In the genomic region with DNA sequence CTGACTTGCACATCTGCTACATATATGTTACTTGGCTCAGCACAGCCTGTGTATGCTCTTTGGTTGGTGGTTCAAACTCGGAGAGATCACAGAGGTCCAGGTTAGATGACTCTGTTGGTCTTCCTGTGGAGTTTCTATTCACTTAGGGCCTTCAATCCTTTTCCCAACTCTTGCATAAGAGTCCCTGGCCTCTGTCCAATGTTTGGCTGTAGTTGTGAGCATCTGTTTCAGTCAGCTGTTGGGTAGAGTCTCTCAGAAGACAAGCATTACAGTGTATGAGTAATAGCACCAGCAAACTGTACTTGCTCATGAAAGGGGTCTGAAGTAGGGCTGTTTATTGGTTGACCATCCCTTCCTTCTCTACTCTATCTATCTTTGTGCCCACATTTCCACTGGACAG, we compare ENCODE assay signal across 11 mouse cellular contexts.
DNase-seq lines count a peak whose midpoint lies in the region; ATAC-seq and TF ChIP-seq lines count a peak whose summit lies in the region.
"Had no signal": no experiment of that assay in that cellular context is flagged by ENCODE, and none has a peak within 500 bp of the region (broad histone marks: within the 10 kb centered on the region; RNA-seq: fewer than 3 reads in every experiment).

No protein-coding gene starts in this region.

- H3K4me2 ChIP-seq in kidney, embryonic 16.5 days (replicated peaks; ENCODE audit: low read depth, low read length), result no peak overlapping the region
- H3K4me2 ChIP-seq in midbrain, embryonic 14.5 days (ENCODE audit: low read length), result no peak overlapping the region
- H3K4me2 ChIP-seq: heart, embryonic 13.5 days; limb, embryonic 12.5 days; neural tube, embryonic 13.5 days had no signal

- no peaks in the 10 kb centered on the region for H3K4me1 ChIP-seq in kidney, adult 2 months (ENCODE audit: control insufficient read depth, insufficient read depth, low read length)
- no peaks in the 10 kb centered on the region for H3K4me1 ChIP-seq in kidney, embryonic 16.5 days (ENCODE audit: insufficient read depth, low read length)
- H3K4me1 ChIP-seq in midbrain, embryonic 14.5 days (ENCODE audit: control insufficient read depth, insufficient read depth, low read length), result no peaks in the 10 kb centered on the region
- H3K4me1 ChIP-seq: heart, embryonic 13.5 days; limb, embryonic 12.5 days; neural tube, embryonic 13.5 days had no signal

- no peak overlapping the region for H3K4me3 ChIP-seq in kidney, adult 2 months (ENCODE audit: insufficient read depth, low read depth, low read length)
- no peak overlapping the region for H3K4me3 ChIP-seq in kidney, embryonic 16.5 days (ENCODE audit: low read length)
- H3K4me3 ChIP-seq in midbrain, embryonic 14.5 days (replicated peaks; ENCODE audit: low read depth, low read length), result no peak overlapping the region
- H3K4me3 ChIP-seq: heart, embryonic 13.5 days; limb, embryonic 12.5 days; neural tube, embryonic 13.5 days had no signal

- intact Hi-C loops in heart, postnatal 10 days (cut with DNase I), result no loop called here

- no peaks in the 10 kb centered on the region for H3K27me3 ChIP-seq in kidney, adult 2 months (replicated peaks; ENCODE audit: control insufficient read depth, insufficient read depth, low read length)
- no peaks in the 10 kb centered on the region for H3K27me3 ChIP-seq in kidney, embryonic 16.5 days (ENCODE audit: insufficient read depth, low read length)
- H3K27me3 ChIP-seq in midbrain, embryonic 14.5 days (ENCODE audit: control insufficient read depth, insufficient read depth, low read length), result no peaks in the 10 kb centered on the region
- H3K27me3 ChIP-seq: heart, embryonic 13.5 days; limb, embryonic 12.5 days; neural tube, embryonic 13.5 days had no signal

- H3K36me3 ChIP-seq in kidney, adult 2 months (ENCODE audit: control insufficient read depth, insufficient read depth, low read length), result no peaks in the 10 kb centered on the region
- no peaks in the 10 kb centered on the region for H3K36me3 ChIP-seq in kidney, embryonic 16.5 days (ENCODE audit: insufficient read depth, low read length)
- H3K36me3 ChIP-seq in midbrain, embryonic 14.5 days (ENCODE audit: control insufficient read depth, insufficient read depth, low read length), result no peaks in the 10 kb centered on the region
- H3K36me3 ChIP-seq: heart, embryonic 13.5 days; limb, embryonic 12.5 days; neural tube, embryonic 13.5 days had no signal

- ATAC-seq in kidney, embryonic 16.5 days (ENCODE audit: low FRiP score, low TSS enrichment), result no peak
- ATAC-seq in midbrain, embryonic 14.5 days (ENCODE audit: low FRiP score, low TSS enrichment), result no peak

- no peak overlapping the region for H3K9ac ChIP-seq in kidney, embryonic 16.5 days (replicated peaks; ENCODE audit: low read length)
- no peak overlapping the region for H3K9ac ChIP-seq in midbrain, embryonic 14.5 days (replicated peaks; ENCODE audit: low read length)
- H3K9ac ChIP-seq: heart, embryonic 13.5 days; limb, embryonic 12.5 days; neural tube, embryonic 13.5 days had no signal

- TF ChIP-seq CTCF in kidney, adult 2 months (conservative IDR thresholded peaks at IDR 0.05; ENCODE audit: insufficient read depth, insufficient read length, low read depth, low read length), result no peak

- no peaks in the 10 kb centered on the region for H3K9me3 ChIP-seq in kidney, embryonic 16.5 days (ENCODE audit: low read length)
- no peaks in the 10 kb centered on the region for H3K9me3 ChIP-seq in midbrain, embryonic 14.5 days (ENCODE audit: control insufficient read depth, low read length)
- H3K9me3 ChIP-seq: heart, embryonic 13.5 days; limb, embryonic 12.5 days; neural tube, embryonic 13.5 days had no signal

- peak; percentile 5 for DNase-seq in kidney, adult 2 months
- peak; percentile 47 for DNase-seq in adrenal gland, adult 2 months
- DNase-seq in heart, postnatal 10 days, result peak; percentile 61 to 64
- peak; percentile 51 for DNase-seq in lung, postnatal 14 days
- no peak for DNase-seq in midbrain, embryonic 14.5 days
- DNase-seq in testis, postnatal 10 days (ENCODE audit: low spot score), result no peak
- DNase-seq in MN1 (ENCODE audit: low spot score), result no peak

- TF ChIP-seq POLR2A in kidney, adult 2 months (IDR thresholded peaks at IDR 0.05; ENCODE audit: low read depth, low read length), result no peak

- no peak overlapping the region for H3K27ac ChIP-seq in kidney, adult 2 months (ENCODE audit: insufficient read depth, low read depth, low read length)
- H3K27ac ChIP-seq in kidney, embryonic 16.5 days (ENCODE audit: low read length), result no peak overlapping the region
- no peak overlapping the region for H3K27ac ChIP-seq in midbrain, embryonic 14.5 days (replicated peaks; ENCODE audit: low read depth, low read length)
- H3K27ac ChIP-seq: heart, embryonic 13.5 days; limb, embryonic 12.5 days; neural tube, embryonic 13.5 days had no signal

- 81% methylated on average over 1 of the region's 1 CpGs for WGBS in kidney, adult 2 months
- WGBS in kidney, embryonic 16.5 days, result 88% methylated on average over 1 of the region's 1 CpGs
- WGBS in midbrain, embryonic 14.5 days, result 77% methylated on average over 1 of the region's 1 CpGs

Comparison
In these comparisons a context has a peak if more than half of its experiments do, and no peak if none do; other contexts are left out.
1. DNase-seq: peak in kidney, adult 2 months (single experiment), adrenal gland, adult 2 months (single experiment), heart, postnatal 10 days (2 of 2) and lung, postnatal 14 days (single experiment); none in midbrain, embryonic 14.5 days (single experiment), testis, postnatal 10 days (single experiment) and MN1 (single experiment).